Comparison of ENCODE assay signal across 1 mouse cellular context in genomic region chr7:19319458-19319857, GRCm38 (mm10).
TF ChIP-seq lines count a peak whose summit lies in the region.

No protein-coding gene starts in this region.

TF ChIP-seq in MEL, 35 proteins besides CTCF, POLR2A, EP300 and RAD21:
- TF ChIP-seq MAX (IDR thresholded peaks at IDR 0.05; ENCODE audit: low read length) (no peak), KAT2A (conservative IDR thresholded peaks at IDR 0.05; ENCODE audit: low read depth, low read length) (no peak), CHD2 (IDR thresholded peaks at IDR 0.05; ENCODE audit: low read length) (no peak), MXI1 (IDR thresholded peaks at IDR 0.05; ENCODE audit: low read depth, low read length) (no peak), JUND (IDR thresholded peaks at IDR 0.05; ENCODE audit: low read depth, low read length) (no peak)
